Mouse (Mus musculus) left cerebral cortex, postnatal 10 days (tissue): ENCODE measurements around the gene Ghdc. TPM values are rescaled to one million over a fixed set of nuclear protein-coding genes. Genes with fewer than 3 reads are reported as not detected.
A peak's percentile ranks its signal among the peaks of the same experiment; 100 is the strongest.
"Not testable (repeated sequence)": the region's sequence is repeated elsewhere in the genome, so short reads cannot be mapped to it uniquely, and the experiment has no call there.

Experiments
- DNase-seq, 2 experiments: peaks; one replicate each; pipeline ENCODE4 v3.0.0; 2021 to 2022; ENCODE audit warnings: low spot score in 2 of 2, mixed read lengths in 1 of 2; ENCODE audit errors: extremely low spot score in 1 of 2
- intact Hi-C: fragments of 180-260 bp; cut with DNase I; formaldehyde crosslinking; loops from one replicate; pipeline ENCODE4 v1.15.1; 2025
- total RNA-seq, 2 experiments: library from RNA; stranded (reverse); gene quantifications; 2 replicates each; pipeline ENCODE4 v1.2.3; 2021

The Ghdc gene
- 1 to 10 TPM; 5.9 to 7.6 TPM for total RNA-seq

- intact Hi-C loops, result no loop called here
- peak in 1 of 2 experiments; percentile 88 for DNase-seq
These were observed at the start of gene Ghdc for GRCm38 (mm10) chr11:100770646-100771408. Gene Ghdc, minus strand, starts transcription at chr11:100770957.

GRCm38 (mm10) chr11:100820047-100820446 is 49.3 kb upstream of the Ghdc start:
- intact Hi-C loops, result no loop called here
- DNase-seq, result no peak

DNA sequence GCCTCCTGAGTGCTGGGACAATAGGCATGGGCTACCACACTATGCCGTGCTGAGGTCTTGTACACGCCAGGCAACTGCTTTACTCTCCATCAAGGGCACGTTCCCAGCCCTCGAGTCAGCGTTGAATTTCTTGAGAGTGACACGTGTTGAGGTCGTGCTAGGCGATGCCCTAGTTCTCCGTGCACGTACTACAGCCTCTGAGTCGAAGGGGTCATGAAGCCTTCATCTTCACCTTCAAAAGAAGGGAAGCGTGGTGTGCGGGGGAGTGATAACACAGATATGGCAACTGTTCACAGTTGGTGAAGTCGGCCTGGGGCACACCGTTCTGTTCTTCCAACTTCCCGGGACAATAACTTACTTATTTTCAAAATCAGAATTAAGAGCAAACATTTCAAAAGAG is 48.9 kb upstream of the Ghdc start:
- no peak for DNase-seq

GRCm38 (mm10) chr11:100819048-100819447 is 48.3 kb upstream of the Ghdc start:
- no peak for DNase-seq

More for the DNA sequence above, 48.9 kb upstream of the Ghdc start:
- intact Hi-C loops, result no loop called here

DNA sequence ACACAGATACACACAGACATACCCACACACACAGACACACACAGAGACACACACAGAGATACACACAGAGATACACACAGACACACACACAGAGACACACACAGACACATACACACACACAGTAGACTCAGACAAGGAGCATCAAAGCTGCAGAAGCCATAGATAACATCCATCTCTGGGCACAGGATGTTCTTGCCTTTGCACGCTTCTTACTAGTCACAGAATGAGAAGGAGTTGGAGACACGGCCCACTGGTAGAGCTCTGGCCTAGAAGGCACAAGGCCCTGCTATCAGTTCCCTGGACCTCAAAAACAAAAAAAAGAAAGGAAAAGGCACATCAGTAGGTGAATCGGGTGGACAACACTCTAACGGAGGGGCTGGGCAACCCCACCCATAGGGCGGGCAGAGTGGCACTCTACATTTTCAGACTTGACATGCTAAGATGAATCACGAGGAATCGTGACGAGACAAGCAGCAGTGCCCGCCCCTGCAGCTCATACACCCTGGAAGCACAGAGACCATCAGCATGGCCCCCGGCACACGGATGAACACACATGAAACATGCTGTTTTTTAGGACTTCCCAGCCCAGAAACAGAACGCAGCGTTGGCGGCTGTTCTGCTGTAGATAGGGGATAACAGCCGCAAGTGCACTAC is 47.7 kb upstream of the Ghdc start:
- DNase-seq, result no peak
- intact Hi-C loops, result no loop called here

More at GRCm38 (mm10) chr11:100819048-100819447, 48.3 kb upstream of the Ghdc start:
- intact Hi-C loops, result no loop called here

GRCm38 (mm10) chr11:100817311-100817710 is 46.6 kb upstream of the Ghdc start:
- no peak for DNase-seq
- intact Hi-C loops, result no loop called here

DNA sequence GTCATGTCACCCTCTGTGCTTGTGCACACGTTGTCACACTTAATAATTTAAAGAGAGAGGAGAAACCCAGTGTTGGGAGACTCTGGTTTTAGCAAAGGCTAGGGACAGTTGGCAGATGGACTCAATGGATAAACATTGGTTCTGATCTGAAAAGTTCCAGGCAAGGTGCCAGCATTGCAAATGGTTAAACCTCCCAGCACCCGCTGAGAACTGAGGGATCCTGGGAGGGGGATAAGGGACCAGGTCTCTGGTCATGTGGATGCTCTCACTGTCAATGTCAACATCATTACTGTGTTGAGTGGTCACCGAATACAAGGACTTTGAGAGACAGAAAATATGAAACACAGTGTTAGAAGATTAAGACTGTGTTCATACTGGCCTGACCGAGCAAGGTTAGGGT is 46.0 kb upstream of the Ghdc start:
- no peak for DNase-seq
- intact Hi-C loops, result no loop called here

DNA sequence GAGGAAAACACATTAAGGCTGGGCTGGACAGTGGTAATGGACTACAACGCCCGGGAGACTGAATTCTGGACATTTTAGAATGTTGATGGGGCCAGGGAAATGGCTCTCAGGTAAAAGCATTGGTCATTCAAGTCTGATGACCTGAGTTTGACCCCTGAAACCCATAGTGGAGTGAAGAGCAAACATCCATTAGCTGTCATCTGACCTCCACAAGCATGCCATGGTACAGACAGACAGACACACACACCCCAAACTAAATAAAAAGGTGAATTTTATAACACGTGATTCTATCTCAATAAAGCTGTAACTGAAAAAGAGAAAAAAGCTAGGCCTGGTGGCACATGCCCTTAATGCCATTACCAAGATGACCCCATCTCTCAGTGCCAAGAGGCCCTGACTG is 45.6 kb upstream of the Ghdc start:
- no peak for DNase-seq
- intact Hi-C loops, result no loop called here

GRCm38 (mm10) chr11:100814498-100814897 is 43.7 kb upstream of the Ghdc start:
- peak in 1 of 2 experiments; percentile 56 for DNase-seq
- intact Hi-C loops, result no loop called here

GRCm38 (mm10) chr11:100811132-100811531 is 40.4 kb upstream of the Ghdc start:
- DNase-seq, result no peak
- intact Hi-C loops, result no loop called here

DNA sequence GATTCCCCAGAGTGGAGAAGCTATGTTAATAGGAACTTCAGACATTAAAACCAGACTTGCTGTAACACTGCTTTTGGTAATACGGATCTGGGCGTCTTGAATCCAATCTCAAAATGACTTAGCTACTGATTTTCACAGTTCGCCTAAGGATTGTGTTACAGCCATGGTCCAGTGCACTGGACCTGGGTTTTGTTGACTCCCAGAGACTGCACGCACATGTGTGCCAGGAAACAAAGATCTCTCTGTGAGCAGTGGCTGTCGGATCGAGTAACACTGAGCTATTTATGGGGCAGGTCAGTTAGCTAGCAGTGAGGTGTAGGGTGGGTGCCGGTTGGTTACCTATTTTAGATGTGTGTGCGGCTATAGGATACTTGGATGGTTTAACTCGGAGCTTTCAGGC is 39.8 kb upstream of the Ghdc start:
- DNase-seq, result no peak
- intact Hi-C loops, result no loop called here

DNA sequence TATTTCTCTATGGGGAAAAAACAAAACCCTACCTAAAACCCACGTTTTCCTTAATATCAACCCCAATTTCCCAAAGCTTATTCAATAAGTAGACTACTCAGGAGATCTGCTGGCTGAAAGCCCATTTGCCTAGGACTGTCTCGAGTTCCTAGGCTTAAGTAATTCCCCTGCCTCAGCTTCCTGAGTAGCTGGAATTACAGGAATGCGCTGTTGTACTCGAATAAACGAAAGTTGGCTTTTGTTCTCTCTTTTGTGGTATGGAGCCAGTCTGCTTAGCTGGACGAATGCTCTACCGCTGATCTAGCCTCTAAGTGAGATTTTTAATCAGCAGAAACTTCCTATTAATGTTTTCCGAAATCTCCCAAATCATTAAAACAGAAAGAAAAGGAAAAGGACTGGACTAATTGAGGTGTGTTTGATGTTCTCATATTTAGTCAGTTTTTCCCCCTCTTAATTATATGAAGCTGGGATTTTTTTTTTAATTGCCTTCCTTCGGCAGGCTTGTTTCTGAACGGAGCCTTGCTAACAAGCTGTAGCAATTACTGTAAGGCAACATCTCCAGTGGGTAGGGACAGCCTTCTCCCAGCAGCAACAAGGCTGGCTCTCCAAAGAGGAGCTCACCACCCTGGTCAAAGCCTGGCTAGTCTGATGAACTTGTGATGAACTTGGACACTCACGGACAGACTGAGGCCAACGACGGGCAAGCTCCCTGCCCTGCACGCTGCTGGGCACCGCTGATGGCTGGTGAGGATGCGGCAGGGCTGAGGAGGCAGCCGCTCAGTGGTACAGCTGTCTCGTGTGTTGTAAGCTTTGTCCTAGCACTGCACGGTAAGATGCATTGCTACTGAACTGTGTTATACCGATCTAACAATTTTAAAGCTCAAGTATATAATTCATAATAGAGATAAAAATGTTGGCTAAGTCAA is 35.9 kb upstream of the Ghdc start:
- intact Hi-C loops, result no loop called here

DNA sequence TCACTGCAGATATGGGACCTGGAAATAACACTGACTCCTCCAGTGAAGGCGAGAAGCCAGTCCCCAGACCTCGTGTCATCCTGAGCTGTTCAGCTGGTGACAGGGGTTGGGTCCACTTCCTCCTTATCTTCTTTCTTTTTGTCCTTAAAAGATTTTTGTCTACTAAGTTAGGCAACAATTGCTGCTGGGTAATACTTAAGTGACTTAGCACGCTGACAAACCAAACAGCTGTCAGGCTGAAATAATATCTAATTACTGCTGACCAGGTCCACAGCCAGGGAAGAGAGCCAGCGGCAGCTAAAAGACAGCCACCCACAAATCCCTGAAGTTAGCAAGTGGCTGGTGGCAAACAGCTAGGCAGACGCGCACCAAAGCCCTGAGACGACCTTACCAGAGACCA is 34.8 kb upstream of the Ghdc start:
- intact Hi-C loops, result no loop called here
- DNase-seq, result no peak

More for the DNA sequence above, 35.9 kb upstream of the Ghdc start:
- no peak for DNase-seq

DNA sequence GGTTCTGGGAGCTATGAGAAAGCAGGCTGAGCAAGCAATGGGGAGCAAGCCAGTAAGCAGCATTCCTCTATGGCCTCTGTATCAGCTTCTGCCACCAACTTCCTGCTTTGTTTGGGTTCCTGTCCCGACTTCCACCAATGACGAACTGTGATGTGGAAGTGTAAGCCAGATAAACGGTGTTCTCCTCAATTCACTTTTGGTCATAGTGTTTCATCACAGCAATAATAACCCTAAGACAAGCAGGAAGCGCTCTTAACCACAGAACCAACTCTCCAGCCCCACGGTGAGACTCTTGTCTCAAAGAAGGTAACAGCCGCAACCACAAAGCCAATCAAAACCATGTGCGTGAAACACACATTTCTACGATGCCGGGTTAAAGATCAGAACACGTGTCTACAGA is 33.7 kb upstream of the Ghdc start:
- no peak for DNase-seq
- intact Hi-C loops, result no loop called here

- intact Hi-C loops, result no loop called here
- DNase-seq, result no peak
These were observed 28.7 kb upstream of the Ghdc start for GRCm38 (mm10) chr11:100799426-100799825.

DNA sequence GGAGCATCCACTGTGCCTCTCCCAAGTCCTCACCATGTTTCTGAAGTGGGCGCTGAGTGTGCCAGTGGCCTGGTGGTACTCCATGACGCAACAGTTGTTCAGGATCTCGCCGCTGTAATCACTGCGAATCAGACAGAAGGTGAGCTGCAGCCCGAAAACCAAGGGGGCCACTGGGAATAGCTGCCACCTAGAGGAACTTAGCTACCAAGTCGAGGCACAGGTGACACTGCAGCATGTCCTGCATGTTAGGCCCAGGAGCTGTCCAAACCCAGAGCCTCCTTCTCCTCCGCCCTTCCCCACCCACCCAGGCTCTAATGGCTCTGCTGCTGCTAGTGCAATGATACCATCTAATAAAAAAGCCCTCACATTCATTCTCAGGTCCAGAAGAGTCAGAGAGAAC is 25.8 kb upstream of the Ghdc start:
- intact Hi-C loops, result no loop called here
- no peak for DNase-seq

DNA sequence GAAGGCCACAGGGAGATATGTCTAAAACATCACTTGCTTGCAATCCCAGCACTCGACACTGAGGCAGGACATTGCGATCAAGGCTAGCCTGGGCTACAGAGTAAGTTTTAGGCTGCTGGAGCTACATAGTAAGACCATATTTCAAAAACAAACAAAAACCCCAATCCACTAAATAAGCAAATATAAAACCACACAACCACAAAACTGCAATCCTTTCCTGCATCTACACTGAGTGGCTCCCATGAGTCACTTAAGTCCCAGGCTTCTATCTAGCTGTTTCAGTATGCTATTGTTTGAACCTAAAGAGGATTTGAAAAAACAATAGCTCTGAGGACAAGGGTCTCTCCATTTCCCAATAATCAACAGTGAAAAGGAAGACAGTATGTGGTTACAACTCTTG is 24.6 kb upstream of the Ghdc start:
- intact Hi-C loops, result no loop called here

GRCm38 (mm10) chr11:100791457-100792049 is 20.8 kb upstream of the Ghdc start:
- DNase-seq, result no peak
- intact Hi-C loops, result no loop called here

More for the DNA sequence above, 24.6 kb upstream of the Ghdc start:
- no peak for DNase-seq

DNA sequence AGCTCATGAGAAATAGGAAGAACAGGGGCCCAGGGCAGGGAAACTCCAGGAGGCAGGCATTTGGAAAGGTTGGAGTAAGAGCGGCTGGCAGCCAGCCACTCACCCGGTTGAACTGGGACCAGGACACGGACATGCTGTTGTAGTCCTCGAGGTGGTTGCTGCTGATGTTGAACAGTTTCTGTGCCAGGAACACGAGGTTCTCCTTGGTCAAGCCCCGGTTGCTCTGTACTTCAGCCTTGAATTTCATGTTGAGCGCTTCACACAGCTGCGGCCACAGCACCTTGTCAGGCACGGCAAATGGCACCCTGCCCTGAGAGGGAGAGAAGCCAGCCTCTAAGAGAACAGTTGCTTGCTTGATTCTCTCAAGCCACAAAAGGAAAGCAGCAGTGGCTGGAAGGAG is 19.9 kb upstream of the Ghdc start:
- intact Hi-C loops, result not testable (repeated sequence)
- DNase-seq, result peak; percentile 48 to 67
